Mouse (Mus musculus): ENCODE data around the gene Slc8b1. TPM values are rescaled to one million over a fixed set of nuclear protein-coding genes. Genes with fewer than 3 reads are reported as not detected.

Slc8b1 gene
- polyA plus RNA-seq (2014; fragmentation: Illumina TruSeq; extraction: RNeasy Lipid Tissue Mini Kit (QIAGEN cat#74804)), result 0.43 TPM

GRCm38 (mm10) chr5:120510982-120511642, at the start of gene Slc8b1:
Gene Slc8b1 (plus strand): TSS chr5:120511168.

GRCm38 (mm10) chr5:120472770-120473169, 38.2 kb upstream of the Slc8b1 start, which contains the start of gene Sdsl:
Gene Sdsl (minus strand): TSS chr5:120472810.

GRCm38 (mm10) chr5:120476296-120476695, 34.7 kb upstream of the Slc8b1 start, which contains the start of gene Sds:
Gene Sds (plus strand): TSS chr5:120476526.

DNA sequence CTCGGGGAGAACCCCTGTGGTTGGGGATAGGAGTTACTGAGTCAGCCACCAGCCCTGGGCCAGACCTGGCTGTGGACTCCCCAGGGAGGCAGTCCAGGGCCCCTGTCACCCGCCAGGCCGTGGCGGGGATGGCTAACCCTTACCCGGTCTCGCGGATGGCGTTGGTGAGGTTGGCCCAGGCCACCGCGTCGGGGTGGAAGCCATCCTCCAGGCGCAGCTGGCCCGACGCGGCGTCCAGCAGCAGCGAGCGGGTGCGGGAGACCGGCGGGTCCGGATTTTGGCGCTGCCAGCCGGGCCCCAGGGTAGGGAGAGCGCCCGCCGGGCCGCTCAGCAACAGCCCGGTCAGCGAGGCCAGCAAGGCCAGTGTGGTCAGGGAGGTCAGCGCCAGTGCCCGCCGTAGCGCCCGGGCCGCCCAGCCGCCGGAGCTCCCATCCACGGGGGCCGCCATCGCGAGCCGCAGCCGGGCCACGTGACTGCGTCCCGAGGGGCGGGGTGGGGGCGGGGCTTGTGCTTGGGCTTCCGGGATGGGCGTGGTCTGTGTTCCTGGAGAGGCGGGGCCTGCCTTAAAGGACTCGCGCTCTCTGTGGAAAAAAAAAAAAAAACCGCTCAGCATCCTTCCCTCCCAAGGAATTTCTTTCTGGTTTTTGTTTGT, 7.7 kb upstream of the Slc8b1 start, which contains the start of gene Plbd2:
Gene Plbd2, minus strand, starts transcription at position 482 of the 652 bp plus-strand sequence.

Other genes starting within 250 kb of the Slc8b1 start
- not detected for gene Lhx5, start 79.5 kb upstream of the Slc8b1 start, polyA plus RNA-seq (2014; fragmentation: Illumina TruSeq; extraction: RNeasy Lipid Tissue Mini Kit (QIAGEN cat#74804))
- gene Sdsl, start 38.4 kb upstream of the Slc8b1 start, polyA plus RNA-seq (2014; fragmentation: Illumina TruSeq; extraction: RNeasy Lipid Tissue Mini Kit (QIAGEN cat#74804)), result not detected
- gene Sds, start 34.6 kb upstream of the Slc8b1 start, polyA plus RNA-seq (2014; fragmentation: Illumina TruSeq; extraction: RNeasy Lipid Tissue Mini Kit (QIAGEN cat#74804)), result not detected
- gene Plbd2, start 7.5 kb upstream of the Slc8b1 start, polyA plus RNA-seq (2014; fragmentation: Illumina TruSeq; extraction: RNeasy Lipid Tissue Mini Kit (QIAGEN cat#74804)), result 0.66 TPM
- 3.1 TPM for gene Tpcn1, start 77.5 kb downstream of the Slc8b1 start, polyA plus RNA-seq (2014; fragmentation: Illumina TruSeq; extraction: RNeasy Lipid Tissue Mini Kit (QIAGEN cat#74804))
- gene Iqcd, start 77.8 kb downstream of the Slc8b1 start, polyA plus RNA-seq (2014; fragmentation: Illumina TruSeq; extraction: RNeasy Lipid Tissue Mini Kit (QIAGEN cat#74804)), result not detected
- not detected for gene Rita1, start 101.4 kb downstream of the Slc8b1 start, polyA plus RNA-seq (2014; fragmentation: Illumina TruSeq; extraction: RNeasy Lipid Tissue Mini Kit (QIAGEN cat#74804))
- 0.60 TPM for gene Ddx54, start 101.6 kb downstream of the Slc8b1 start, polyA plus RNA-seq (2014; fragmentation: Illumina TruSeq; extraction: RNeasy Lipid Tissue Mini Kit (QIAGEN cat#74804))
- gene Cfap73, start 123.1 kb downstream of the Slc8b1 start, polyA plus RNA-seq (2014; fragmentation: Illumina TruSeq; extraction: RNeasy Lipid Tissue Mini Kit (QIAGEN cat#74804)), result not detected
- gene Rasal1, start 137.6 kb downstream of the Slc8b1 start, polyA plus RNA-seq (2014; fragmentation: Illumina TruSeq; extraction: RNeasy Lipid Tissue Mini Kit (QIAGEN cat#74804)), result not detected
- 0.34 TPM for gene Dtx1, start 200.8 kb downstream of the Slc8b1 start, polyA plus RNA-seq (2014; fragmentation: Illumina TruSeq; extraction: RNeasy Lipid Tissue Mini Kit (QIAGEN cat#74804))
- gene Oas2, start 238.7 kb downstream of the Slc8b1 start, polyA plus RNA-seq (2014; fragmentation: Illumina TruSeq; extraction: RNeasy Lipid Tissue Mini Kit (QIAGEN cat#74804)), result 0.68 TPM

All from ovary, adult 10 weeks (tissue).